Mouse (Mus musculus) cerebellum, adult 11 months (tissue): ENCODE results near the gene 4933403O08Rik.

ENCODE experiments used
- DNase-seq: peaks from one replicate; pipeline ENCODE4 v3.0.0; 2022

Gene 4933403O08Rik

DNA sequence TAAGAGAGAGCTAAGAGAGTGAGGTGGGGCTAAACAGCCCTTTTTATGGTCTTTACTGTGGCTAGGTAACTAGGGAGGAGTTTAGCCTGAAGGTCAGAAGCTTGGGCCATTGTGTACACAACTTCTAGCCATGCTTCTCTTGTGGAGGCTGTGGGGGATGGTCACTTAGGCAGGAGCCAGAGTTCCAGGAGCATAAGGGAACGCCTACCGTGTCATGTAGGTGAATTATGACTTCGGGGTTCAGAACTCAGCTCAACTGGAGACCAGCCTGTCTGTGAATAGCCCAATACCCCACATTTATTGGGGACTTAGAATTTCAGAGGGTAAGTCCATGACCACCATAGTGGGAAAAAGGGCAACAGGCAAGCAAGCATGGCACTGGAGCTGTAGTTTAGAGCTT, at the start of gene 4933403O08Rik:
Gene 4933403O08Rik, plus strand, starts transcription at position 301 of the 400 bp plus-strand sequence.
- no peak for DNase-seq

DNA sequence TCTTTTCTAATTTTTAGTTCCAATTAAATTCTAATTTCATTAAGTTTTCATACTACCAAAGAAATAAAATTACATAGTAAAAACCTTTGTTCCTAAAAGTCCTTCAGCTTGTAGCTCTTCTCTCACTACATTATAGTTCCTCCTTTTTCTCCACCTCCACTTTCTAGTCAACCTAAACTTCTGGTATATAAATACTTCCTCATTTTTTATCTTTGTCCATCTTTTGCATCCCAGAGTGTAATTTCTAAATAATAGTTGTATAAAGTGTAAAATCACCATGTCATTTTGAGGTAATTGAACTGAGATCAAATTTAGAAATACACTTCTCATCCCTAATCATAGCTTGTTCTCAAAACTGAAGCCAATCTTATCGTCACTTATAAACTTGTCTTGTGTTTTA, 4.1 kb downstream of the 4933403O08Rik start:
- no peak for DNase-seq

DNA sequence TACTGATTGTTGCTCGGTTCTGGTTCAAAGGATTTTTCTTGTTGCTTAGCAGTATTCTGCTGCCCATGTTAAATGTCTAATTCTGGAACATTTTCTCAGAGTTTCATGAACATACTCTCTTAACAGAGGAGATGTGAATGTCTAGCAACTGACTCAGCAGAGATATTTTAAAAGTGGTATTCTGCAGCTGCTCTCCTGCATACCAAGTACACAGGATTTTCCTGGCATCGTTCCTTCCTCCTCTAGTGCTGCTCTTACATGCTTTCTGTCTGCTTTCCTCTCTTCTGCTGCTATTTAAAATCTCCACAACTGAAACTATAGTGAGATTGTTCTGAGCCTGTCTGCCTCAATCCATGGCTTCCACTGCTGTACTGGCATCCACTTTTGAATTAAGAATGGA, 16.7 kb downstream of the 4933403O08Rik start:
- no peak for DNase-seq

DNA sequence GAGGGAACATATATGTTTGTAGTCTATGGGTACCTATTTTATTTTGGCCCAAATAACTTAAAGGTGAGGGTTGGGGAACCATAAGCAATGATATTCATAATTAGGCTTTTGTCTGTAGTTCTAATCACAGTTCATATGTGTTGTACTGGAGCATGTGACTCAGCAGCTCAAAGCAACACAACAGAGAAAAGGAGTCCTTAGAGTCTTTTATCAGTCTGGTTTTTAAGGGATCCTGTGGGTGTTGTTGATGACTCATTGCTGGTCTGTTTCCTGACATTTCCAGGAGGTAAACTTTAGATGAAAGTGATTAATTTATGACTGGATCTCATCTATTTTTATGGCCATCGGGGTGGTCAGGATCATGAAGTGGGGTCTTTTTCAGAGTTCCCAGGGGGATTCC, 34.7 kb downstream of the 4933403O08Rik start:
- DNase-seq, result no peak
